Mouse (Mus musculus) c-Kit-positive CD71-positive TER-119-positive erythroid progenitor cells, embryonic 14.5 days (primary cell): ENCODE data around the gene Cntn2.
"Not testable (repeated sequence)": the region's sequence is repeated elsewhere in the genome, so short reads cannot be mapped to it uniquely, and the experiment has no call there.

ENCODE experiments used
- DNase-seq: peaks from one replicate; pipeline ENCODE4 v3.0.0-alpha.2; 2013; ENCODE audit warnings: low spot score

Cntn2 gene

GRCm38 (mm10) chr1:132511521-132511920, 31.5 kb downstream of the Cntn2 start:
- DNase-seq = no peak

- no peak for DNase-seq
Measured at GRCm38 (mm10) chr1:132509771-132510170, 33.3 kb downstream of the Cntn2 start.

GRCm38 (mm10) chr1:132506656-132507055, 36.4 kb downstream of the Cntn2 start:
- DNase-seq = no peak

GRCm38 (mm10) chr1:132506058-132506457, 37.0 kb downstream of the Cntn2 start, which contains the start of gene Tmem81:
TSS of gene Tmem81 (plus strand) at chr1:132506230.
- DNase-seq = no peak

GRCm38 (mm10) chr1:132505155-132505554, 37.9 kb downstream of the Cntn2 start:
- DNase-seq = no peak

- DNase-seq = no peak
Measured at GRCm38 (mm10) chr1:132500535-132500934, 42.5 kb downstream of the Cntn2 start.

GRCm38 (mm10) chr1:132483759-132484158, 59.3 kb downstream of the Cntn2 start:
- DNase-seq = no peak

GRCm38 (mm10) chr1:132483234-132483633, 59.8 kb downstream of the Cntn2 start:
- DNase-seq = no peak

DNA sequence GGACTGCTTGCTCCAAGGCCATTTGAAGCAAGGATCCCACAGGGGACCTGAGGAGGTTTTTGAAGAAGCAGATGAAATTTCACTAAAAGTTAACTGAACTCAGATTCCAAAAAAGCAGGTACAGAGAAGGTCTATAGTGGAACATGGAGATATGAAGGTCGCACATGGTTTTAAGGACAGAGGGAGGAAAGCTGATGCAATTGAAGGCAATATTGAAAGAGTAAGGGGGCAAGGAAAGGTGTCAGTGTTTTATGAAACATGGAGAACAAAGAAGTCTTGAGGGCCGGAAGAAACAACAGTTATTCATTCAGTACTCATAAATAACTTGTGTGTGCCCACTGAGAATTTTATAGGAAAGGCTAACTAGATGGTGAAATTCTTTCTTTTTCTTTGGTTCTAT, 61.4 kb downstream of the Cntn2 start:
- no peak for DNase-seq

- DNase-seq = no peak
Measured at GRCm38 (mm10) chr1:132479438-132479837, 63.6 kb downstream of the Cntn2 start.

DNA sequence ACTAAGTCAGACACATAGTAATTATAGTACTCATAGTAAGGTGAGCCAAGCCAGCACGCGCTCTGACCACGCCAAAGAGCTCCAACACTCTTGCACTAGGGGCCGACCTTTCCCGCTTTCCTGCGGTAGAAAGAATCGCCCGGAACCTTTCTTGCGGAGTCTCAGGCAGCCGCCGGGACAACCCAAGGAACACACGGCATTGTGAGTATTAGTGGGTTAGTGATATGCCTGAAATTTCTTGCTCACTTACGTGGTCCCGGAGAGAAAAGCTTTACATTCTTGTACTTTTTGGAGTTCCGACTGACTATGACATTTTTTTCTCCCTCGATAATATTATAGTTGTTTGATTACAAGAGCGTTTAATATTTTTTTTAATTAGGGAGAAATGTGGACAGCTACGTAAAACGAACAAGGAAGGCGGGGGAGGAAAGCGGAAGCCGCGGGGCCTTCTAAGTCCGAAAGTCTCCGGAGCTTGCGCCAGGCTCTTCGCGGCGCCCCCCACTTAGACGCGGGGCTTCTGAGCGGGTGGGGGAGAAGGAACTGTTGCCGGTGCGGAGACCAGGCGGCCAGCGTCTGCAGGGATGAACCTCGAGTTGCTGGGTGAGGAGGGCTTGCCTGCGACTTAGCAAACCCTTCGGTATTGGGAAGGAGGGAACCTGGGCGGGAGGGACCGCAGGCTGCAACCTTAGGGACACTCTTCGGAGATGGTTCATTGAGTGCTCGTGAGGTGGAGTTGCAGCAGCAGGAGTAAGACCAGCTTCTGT, 65.9 kb downstream of the Cntn2 start, which contains the start of gene Rbbp5:
Gene Rbbp5, plus strand, starts transcription at position 438 of the 764 bp plus-strand sequence.
- peak; percentile 90 for DNase-seq

- DNase-seq = no peak
Measured at GRCm38 (mm10) chr1:132476575-132476927, 66.5 kb downstream of the Cntn2 start.

DNA sequence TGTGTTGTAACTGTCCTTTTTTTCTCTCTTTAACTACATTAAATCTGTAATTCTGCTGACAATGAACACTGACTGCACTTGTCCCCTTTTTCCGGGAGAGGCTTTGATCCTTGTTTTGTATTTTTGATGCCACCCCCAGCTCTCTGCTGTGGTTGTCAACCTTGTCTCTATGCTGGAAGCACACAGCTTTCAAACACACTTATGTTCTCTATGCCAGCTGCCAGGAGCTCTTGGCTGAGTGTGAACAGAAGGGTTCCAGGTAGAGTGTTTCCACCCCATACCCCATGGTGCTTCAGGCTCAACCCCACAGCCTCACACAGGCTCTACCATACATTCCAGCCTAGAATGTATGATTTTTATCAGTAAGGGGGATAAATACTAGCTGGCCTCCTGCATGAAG, 68.6 kb downstream of the Cntn2 start:
- DNase-seq = no peak

DNA sequence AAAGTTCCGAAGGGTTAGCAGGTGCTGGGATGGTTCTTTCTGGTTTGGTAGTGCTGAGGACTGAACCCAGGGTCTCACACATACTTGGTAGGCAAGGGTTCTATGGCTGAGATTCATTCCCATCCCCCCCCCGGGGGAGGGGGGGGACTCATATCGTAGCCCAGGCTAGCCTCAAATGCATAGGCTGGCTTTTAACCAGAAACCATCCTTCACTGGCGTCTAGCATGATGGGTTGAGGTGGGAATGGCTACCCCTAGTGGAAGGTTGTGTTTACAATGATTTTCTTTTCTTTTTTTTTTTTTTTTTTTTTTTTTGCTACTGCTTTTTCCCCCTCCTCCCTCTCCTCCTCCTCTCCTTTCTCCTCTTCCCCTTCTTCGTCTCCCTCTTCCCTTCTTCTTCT, 70.5 kb downstream of the Cntn2 start:
- DNase-seq = no peak

- DNase-seq = no peak
Measured at GRCm38 (mm10) chr1:132471499-132471898, 71.6 kb downstream of the Cntn2 start.

DNA sequence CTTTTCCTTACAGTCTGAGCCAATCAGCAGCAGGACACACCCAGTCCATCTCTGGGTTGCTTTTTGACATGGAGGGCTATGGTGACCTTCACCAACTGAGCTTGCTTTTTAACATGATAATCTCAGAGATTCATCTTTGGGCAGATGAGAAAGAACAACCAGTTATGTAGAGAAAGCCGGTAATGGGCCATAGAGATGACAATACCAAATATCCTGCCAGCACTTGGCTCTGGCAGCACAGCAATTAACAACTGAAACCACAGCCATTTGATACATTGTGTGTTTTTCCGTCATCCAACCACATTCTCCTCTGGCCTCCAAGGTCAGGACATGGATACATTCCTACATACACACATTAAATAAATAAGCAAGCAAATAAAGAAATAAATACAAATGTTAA, 72.0 kb downstream of the Cntn2 start:
- DNase-seq = no peak

GRCm38 (mm10) chr1:132470031-132470430, 73.0 kb downstream of the Cntn2 start:
- DNase-seq = not testable (repeated sequence)

- no peak for DNase-seq
Measured at GRCm38 (mm10) chr1:132469519-132469918, 73.5 kb downstream of the Cntn2 start.

- DNase-seq = no peak
Measured at GRCm38 (mm10) chr1:132468926-132469325, 74.1 kb downstream of the Cntn2 start.

DNA sequence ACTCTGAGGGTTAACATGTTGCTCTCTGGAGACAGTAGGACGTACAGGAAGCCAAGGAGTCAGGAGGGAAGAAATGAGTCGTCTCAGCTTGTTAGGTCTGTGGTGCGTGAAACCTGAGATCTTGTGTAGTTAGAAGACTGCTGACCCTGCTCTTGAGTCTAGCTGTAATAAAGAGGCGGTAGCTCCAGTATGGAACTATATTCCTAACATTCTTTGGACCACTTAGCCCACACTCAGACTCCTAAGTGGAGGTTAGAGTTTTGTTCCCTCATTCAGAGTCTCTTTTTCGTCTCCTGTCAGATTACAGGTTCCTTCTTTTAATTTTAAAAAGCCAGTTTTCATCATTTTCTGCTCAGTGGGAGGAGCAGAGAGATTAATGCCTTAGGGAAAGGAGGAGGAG, 78.4 kb downstream of the Cntn2 start:
- DNase-seq = no peak
